Mouse (Mus musculus): Measurements from ENCODE around the gene Ift172. TPM values are rescaled to one million over a fixed set of nuclear protein-coding genes. Genes with fewer than 3 reads are reported as not detected.
A peak's percentile ranks its signal among the peaks of the same experiment; 100 is the strongest.

The Ift172 gene
- polyA plus RNA-seq, 1 experiment from 2014 or later, result 27.2 TPM

DNA sequence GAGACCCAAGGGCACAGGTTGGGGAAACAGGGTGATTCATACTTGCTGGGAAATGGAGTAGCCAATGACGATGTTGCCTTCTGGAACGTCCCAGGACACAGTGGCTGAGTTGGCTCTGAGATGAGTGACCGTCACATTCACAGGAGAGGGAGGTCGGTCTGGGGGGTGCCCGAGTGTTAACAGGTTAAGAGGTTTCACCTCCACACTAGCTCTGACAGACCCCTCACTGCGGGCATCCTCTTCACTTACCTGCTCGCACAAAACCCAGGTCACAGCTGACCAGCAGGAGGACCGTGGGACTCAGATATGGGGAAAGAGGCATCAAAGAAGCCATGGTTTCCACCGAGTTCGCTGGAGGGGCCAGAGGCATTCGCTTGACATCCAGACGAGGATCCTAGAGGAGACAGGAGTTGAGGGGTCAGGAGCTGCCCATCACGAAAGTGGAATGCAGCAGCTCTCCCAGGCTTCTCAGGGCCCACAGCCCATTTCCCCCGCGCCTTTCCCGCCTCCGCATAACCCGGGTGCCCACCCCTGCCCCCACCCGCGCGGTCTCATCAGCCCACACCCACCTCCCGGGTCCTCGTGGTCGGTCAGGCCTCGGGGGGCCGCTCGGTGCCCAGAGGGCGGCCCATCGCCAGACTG lies 4.2 kb upstream of the Ift172 start:
- ATAC-seq (ENCODE audit: insufficient read depth, low FRiP score, low read depth), result peak; percentile 11; the same call in 1 of the 2 replicates

DNA sequence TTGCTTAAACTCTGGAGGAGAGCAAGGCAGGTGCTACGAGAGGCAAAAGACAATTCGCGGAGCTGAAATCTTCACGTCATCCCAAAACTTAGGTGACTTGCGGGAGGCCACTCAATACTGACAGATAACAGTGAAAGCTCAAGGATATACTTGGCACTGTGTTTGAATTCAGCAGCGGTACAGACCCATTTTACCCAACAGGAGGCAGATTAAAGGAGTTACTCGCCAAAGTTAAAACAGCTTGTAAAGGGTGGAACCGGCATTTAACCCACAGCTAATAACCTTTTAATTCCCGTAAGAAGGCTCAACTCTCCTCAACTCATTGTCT lies 409 bp upstream of the Ift172 start:
- 4% methylated on average over 9 of the region's 9 CpGs for WGBS
- no peaks in the 10 kb centered on the region for H3K36me3 ChIP-seq

More for the DNA sequence above, 4.2 kb upstream of the Ift172 start:
- H3K9me3 ChIP-seq, result no peaks in the 10 kb centered on the region
- H3K36me3 ChIP-seq, result no peaks in the 10 kb centered on the region
- H3K9ac ChIP-seq, result peak overlapping the region; percentile 70
- H3K4me3 ChIP-seq (replicated peaks), result peak overlapping the region; percentile 77
- peak overlapping the region; percentile 23; the same call in 1 of the 2 replicates for H3K27ac ChIP-seq
- WGBS, result 7% methylated on average over 29 of the region's 29 CpGs
- peaks cover 9% of the 10 kb centered on the region; the same call in 1 of the 2 replicates for H3K4me1 ChIP-seq
- peak overlapping the region; percentile 87 for H3K4me2 ChIP-seq
- no peaks in the 10 kb centered on the region for H3K27me3 ChIP-seq (replicated peaks)

DNA sequence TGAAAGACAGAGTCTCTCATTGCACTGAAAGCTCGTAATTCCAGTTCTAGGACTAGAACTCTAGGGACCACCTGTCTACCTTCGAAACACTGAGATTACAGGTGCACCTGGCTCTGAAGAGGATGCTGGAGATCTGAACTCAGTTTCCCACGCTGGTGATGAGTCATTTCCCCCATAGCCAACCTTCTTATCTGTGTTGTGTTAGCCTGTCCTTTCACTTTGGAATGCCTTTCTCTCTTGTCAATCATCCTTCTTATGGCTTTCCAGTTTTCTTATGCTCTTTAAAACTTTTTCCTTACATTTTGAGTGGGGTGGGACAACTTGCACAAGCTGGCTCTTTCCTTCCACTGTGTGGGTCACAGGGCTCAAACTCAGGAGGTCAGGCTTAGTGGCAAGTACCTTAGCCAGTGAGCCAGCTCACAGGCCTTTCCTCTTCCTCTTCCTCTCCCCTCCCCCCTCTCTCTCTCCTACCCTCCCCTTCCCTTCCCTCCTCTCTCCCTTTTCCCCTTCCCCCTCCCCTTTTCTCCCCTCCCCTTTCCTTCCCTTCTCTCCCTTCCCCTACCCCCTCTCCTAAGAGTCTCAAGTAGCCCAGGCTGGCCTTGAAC lies 1.2 kb downstream of the Ift172 start:
- no peaks in the 10 kb centered on the region for H3K9me3 ChIP-seq
- H3K9ac ChIP-seq, result no peak overlapping the region
- 65% methylated on average over 3 of the region's 3 CpGs for WGBS
- peak overlapping the region; percentile 84; the same call in 1 of the 2 replicates for H3K4me2 ChIP-seq
- H3K4me3 ChIP-seq (replicated peaks), result no peak overlapping the region
- H3K36me3 ChIP-seq, result peaks cover 11% of the 10 kb centered on the region; the same call in 1 of the 2 replicates
- no peak for ATAC-seq (ENCODE audit: insufficient read depth, low FRiP score, low read depth)
- no peak overlapping the region for H3K27ac ChIP-seq
- peaks cover 8% of the 10 kb centered on the region; the same call in 1 of the 2 replicates for H3K4me1 ChIP-seq
- no peaks in the 10 kb centered on the region for H3K27me3 ChIP-seq (replicated peaks)

More for the DNA sequence above, 409 bp upstream of the Ift172 start:
- Histone ChIP-seq H3K4me2 (peak overlapping the region; percentile 84), H3K9me3 (no peaks in the 10 kb centered on the region), H3K4me3 (replicated peaks) (peak overlapping the region; percentile 62), H3K9ac (no peak overlapping the region; the same call in 1 of the 2 replicates), H3K4me1 (peaks cover 15% of the 10 kb centered on the region; the same call in 1 of the 2 replicates), H3K27me3 (replicated peaks) (no peaks in the 10 kb centered on the region), H3K27ac (peak overlapping the region; percentile 82)
- ATAC-seq (ENCODE audit: insufficient read depth, low FRiP score, low read depth), result no peak

DNA sequence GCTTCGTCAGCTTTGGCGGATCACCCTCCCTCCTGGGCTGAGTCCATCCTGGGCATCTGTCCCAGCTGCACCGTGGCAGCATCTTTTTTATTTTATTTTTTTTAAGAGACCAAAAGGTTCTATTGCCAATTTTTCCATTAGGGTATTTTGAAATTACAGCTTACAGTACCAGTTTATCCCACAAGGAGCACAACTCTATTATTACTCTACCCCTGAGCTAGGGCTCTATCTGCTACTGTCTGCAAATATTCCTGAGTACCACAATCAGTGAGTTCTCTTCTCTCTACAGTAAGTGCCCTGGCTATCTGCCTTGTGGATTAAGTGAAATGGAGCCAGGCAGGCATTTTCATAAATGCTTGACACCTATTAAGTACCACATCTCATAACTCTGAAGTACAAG lies 2.3 kb downstream of the Ift172 start:
- WGBS, result 65% methylated on average over 3 of the region's 3 CpGs
- no peak overlapping the region for H3K9ac ChIP-seq

DNA sequence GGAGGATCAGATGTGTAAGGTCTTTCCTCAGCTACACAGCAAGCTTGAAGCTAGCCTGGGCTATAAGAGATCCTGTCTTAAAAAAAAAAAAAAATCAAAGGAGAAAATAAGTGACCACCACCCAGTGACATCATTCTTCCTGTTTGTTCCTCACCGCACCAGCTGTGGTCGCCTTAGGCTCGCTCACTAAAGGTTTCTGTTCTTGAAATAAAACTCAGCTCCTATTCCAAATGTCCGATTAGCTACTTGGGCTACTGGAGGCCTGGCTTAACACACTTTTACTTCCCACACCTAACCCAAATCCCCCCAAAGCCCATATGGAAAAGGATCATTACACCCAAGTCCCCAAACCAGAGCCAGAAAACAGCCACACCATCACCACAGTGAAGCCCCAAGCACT lies 2.7 kb downstream of the Ift172 start:
- Histone ChIP-seq H3K9ac (no peak overlapping the region), H3K27me3 (replicated peaks) (no peaks in the 10 kb centered on the region), H3K4me1 (peaks cover 8% of the 10 kb centered on the region; the same call in 1 of the 2 replicates), H3K9me3 (no peaks in the 10 kb centered on the region), H3K4me3 (replicated peaks) (no peak overlapping the region), H3K4me2 (no peak overlapping the region), H3K27ac (no peak overlapping the region), H3K36me3 (peaks cover 11% of the 10 kb centered on the region; the same call in 1 of the 2 replicates)
- no peak for ATAC-seq (ENCODE audit: insufficient read depth, low FRiP score, low read depth)
- 79% methylated on average over 4 of the region's 4 CpGs for WGBS

More for the DNA sequence above, 2.3 kb downstream of the Ift172 start:
- H3K27me3 ChIP-seq (replicated peaks), result no peaks in the 10 kb centered on the region
- no peak overlapping the region for H3K4me3 ChIP-seq (replicated peaks)
- H3K36me3 ChIP-seq, result peaks cover 11% of the 10 kb centered on the region; the same call in 1 of the 2 replicates
- no peak for ATAC-seq (ENCODE audit: insufficient read depth, low FRiP score, low read depth)
- no peak overlapping the region for H3K27ac ChIP-seq
- H3K4me1 ChIP-seq, result peaks cover 8% of the 10 kb centered on the region; the same call in 1 of the 2 replicates
- no peaks in the 10 kb centered on the region for H3K9me3 ChIP-seq
- H3K4me2 ChIP-seq, result no peak overlapping the region

DNA sequence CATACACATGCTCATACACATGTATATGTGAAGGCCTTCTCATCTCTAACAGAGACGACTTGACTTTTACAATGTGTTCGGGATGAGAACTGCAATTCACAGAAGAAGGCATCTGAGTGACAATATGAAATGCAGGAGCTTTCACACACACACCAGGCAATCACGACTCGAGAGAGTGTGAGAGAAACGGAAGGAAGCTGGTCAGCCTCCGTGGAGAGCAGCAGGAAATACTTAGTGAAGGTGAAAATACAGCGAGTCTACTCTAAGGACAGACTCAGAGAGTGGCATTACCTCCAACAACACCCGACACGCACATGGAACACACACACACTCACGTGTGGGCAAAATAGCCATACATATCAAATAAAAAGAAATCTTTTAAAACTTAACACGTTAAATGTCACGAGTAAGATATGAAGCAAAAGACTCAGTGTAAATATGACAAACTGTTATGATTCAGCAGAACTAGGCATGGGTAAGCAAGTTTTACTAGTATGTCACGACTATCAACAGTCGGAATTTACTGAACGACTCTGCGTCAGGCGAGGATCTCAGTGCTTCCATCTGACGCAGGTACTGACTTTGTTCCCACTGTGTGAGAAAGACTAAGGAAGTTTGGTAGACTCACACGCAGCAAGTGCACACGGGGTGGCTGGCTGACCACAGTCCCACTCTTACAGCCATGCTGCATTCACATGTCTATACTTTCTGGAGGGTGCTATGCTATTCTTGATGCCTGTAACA lies 11.5 kb downstream of the Ift172 start:
- peaks cover 31% of the 10 kb centered on the region for H3K36me3 ChIP-seq
- ATAC-seq (ENCODE audit: insufficient read depth, low FRiP score, low read depth), result no peak
- no peaks in the 10 kb centered on the region for H3K27me3 ChIP-seq (replicated peaks)
- H3K27ac ChIP-seq, result no peak overlapping the region
- no peak overlapping the region for H3K4me3 ChIP-seq (replicated peaks)
- H3K4me2 ChIP-seq, result no peak overlapping the region
- no peaks in the 10 kb centered on the region for H3K9me3 ChIP-seq
- no peaks in the 10 kb centered on the region for H3K4me1 ChIP-seq
- H3K9ac ChIP-seq, result no peak overlapping the region
- 85% methylated on average over 20 of the region's 20 CpGs for WGBS

DNA sequence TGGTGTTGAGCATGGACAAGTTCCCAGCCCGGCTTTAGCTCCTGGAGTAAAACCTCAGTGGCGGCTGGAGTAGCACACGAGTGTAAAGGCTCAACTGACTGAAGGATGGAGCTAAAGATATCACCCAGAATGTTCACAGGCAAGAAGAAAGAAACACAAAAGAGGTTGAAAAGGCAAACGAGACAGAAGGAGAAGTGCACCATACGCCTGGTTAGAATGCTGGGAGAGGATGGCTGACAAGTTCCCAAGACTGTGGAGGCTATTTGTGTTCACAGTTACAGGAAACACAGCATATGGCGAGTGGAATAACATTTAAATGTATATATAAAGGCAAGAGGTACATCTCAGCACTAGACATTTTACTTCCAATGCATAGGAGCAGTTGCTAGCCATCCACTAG lies 17.9 kb downstream of the Ift172 start:
- WGBS, result 82% methylated on average over 6 of the region's 6 CpGs
- no peak for ATAC-seq (ENCODE audit: insufficient read depth, low FRiP score, low read depth)
- no peaks in the 10 kb centered on the region for H3K9me3 ChIP-seq
- H3K4me2 ChIP-seq, result no peak overlapping the region
- H3K4me1 ChIP-seq, result no peaks in the 10 kb centered on the region
- no peak overlapping the region for H3K9ac ChIP-seq
- peaks cover 20% of the 10 kb centered on the region for H3K36me3 ChIP-seq
- H3K27me3 ChIP-seq (replicated peaks), result no peaks in the 10 kb centered on the region
- no peak overlapping the region for H3K4me3 ChIP-seq (replicated peaks)
- H3K27ac ChIP-seq, result no peak overlapping the region

DNA sequence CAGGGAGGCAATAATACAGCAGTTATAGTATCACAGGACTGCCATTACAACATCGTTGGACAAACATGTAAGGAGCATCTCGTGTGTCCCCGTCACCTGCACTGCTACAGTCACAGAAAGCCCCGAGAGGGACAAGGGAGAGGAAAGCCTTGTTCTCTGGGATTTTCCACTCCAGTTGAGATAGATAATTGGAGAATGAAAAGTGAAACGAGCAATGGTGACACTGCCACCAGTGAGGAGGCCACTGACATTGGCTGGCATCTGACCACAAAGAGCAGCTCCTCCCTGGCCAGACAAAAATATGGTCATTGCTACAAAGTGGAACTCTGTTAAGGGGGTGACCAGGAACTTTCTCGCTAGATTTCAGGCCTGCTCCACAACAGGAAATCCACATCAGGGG lies 23.2 kb downstream of the Ift172 start:
- H3K4me1 ChIP-seq, result no peaks in the 10 kb centered on the region
- no peak overlapping the region for H3K9ac ChIP-seq
- no peaks in the 10 kb centered on the region for H3K9me3 ChIP-seq
- H3K27me3 ChIP-seq (replicated peaks), result no peaks in the 10 kb centered on the region
- WGBS, result 92% methylated on average over 6 of the region's 6 CpGs
- no peak overlapping the region for H3K4me2 ChIP-seq
- no peak for ATAC-seq (ENCODE audit: insufficient read depth, low FRiP score, low read depth)
- H3K4me3 ChIP-seq (replicated peaks), result no peak overlapping the region
- H3K36me3 ChIP-seq, result peaks cover 39% of the 10 kb centered on the region
- no peak overlapping the region for H3K27ac ChIP-seq

DNA sequence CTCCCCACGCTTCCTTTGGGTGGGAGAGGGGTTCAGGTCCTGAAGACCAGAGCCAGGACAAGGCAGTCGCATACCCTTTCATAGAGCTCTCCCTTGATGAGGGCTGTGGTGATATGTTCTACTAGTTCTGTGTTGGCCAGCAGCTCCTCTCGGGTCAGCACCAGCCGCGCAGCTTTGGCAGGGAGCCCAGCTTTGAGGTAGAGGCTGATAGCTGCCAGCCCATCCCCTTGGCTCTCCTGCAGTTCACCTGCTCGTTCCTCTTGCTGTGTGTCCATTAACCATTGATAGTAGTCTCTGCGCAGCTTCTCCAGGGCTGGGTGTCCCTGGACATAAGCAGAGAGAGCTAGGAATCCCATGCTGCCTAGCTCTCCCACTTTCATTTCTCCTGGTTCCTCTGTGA lies 24.8 kb downstream of the Ift172 start:
- 90% methylated on average over 7 of the region's 7 CpGs for WGBS
- Histone ChIP-seq H3K4me3 (replicated peaks) (no peak overlapping the region), H3K36me3 (peaks cover 36% of the 10 kb centered on the region), H3K4me2 (no peak overlapping the region), H3K9ac (no peak overlapping the region), H3K27ac (no peak overlapping the region), H3K4me1 (no peaks in the 10 kb centered on the region), H3K27me3 (replicated peaks) (no peaks in the 10 kb centered on the region), H3K9me3 (no peaks in the 10 kb centered on the region)
- no peak; the same call in 1 of the 2 replicates for ATAC-seq (ENCODE audit: insufficient read depth, low FRiP score, low read depth)

DNA sequence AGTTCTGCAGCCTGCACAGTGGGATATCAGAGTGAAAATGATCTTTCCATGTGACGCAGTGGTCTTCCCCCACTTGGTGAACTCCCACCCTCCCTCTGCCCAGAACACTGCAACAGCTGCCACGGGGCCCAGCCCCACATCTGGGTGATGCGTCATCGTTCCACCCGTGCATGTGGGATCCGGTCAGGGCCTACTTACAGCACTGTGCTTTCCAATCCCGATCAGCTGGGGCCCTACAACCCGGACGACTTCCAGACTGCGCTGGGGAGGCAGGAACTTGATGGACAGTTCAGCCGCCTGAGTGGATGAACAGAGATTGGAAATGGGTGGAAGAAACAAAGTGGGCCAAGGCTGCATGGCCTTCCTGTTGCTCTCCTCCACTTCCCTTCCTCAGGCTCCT lies 33.3 kb downstream of the Ift172 start:
- no peak overlapping the region for H3K4me3 ChIP-seq (replicated peaks)
- no peak for ATAC-seq (ENCODE audit: insufficient read depth, low FRiP score, low read depth)
- H3K4me1 ChIP-seq, result 0 out of 2 replicates have a peak, but pooled peaks cover 10% of the 10 kb centered on the region
- no peaks in the 10 kb centered on the region for H3K9me3 ChIP-seq
- 81% methylated on average over 11 of the region's 11 CpGs for WGBS
- peaks cover 18% of the 10 kb centered on the region; the same call in 1 of the 2 replicates for H3K36me3 ChIP-seq
- no peak overlapping the region for H3K9ac ChIP-seq
- no peak overlapping the region for H3K27ac ChIP-seq
- no peak overlapping the region for H3K4me2 ChIP-seq
- H3K27me3 ChIP-seq (replicated peaks), result no peaks in the 10 kb centered on the region

DNA sequence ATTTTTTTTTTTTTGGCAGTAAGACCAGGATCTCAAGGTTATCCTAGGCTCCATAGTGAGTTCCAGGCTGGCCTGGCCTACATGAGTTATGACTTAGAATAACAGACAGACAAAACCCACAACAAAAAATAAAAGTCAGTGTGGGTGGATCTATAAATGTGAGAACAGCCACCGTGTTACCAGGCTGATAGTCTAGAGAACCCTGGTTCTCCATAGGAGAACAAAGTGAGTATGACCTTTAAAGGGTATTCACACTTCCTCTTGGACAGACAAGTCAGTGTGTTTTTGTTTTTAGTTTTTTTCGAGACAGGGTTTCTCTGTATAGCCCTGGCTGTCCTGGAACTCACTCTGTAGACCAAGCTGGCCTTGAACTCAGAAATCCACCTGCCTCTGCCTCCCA lies 34.9 kb downstream of the Ift172 start:
- no peaks in the 10 kb centered on the region for H3K27me3 ChIP-seq (replicated peaks)
- no peak for ATAC-seq (ENCODE audit: insufficient read depth, low FRiP score, low read depth)
- 83% methylated on average over 2 of the region's 2 CpGs for WGBS
- no peak overlapping the region for H3K27ac ChIP-seq
- no peaks in the 10 kb centered on the region for H3K9me3 ChIP-seq
- H3K36me3 ChIP-seq, result peaks cover 23% of the 10 kb centered on the region
- H3K9ac ChIP-seq, result no peak overlapping the region
- no peak overlapping the region for H3K4me3 ChIP-seq (replicated peaks)
- no peak overlapping the region for H3K4me2 ChIP-seq
- H3K4me1 ChIP-seq, result peaks cover 15% of the 10 kb centered on the region

DNA sequence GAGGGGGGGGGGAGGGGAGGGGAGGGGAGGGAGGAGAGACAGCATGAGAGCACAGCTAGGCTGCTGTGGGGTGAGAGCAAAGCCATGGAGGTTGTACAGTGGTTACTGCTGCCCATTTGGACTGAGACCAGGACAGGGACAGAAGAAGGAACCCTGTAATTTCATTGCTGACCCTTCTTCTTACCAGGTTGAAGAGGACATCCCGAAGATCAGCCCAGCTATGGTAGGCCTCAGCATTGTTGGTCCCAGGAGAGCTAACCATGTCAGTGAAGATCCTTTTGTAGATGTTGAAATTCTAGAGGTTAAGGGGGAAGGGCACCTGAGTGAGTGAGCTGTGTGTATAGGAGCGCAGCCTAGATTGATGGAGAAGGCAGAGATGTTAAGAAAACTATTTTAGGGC lies 35.5 kb downstream of the Ift172 start:
- Histone ChIP-seq H3K4me2 (no peak overlapping the region), H3K27ac (no peak overlapping the region), H3K4me3 (replicated peaks) (no peak overlapping the region), H3K27me3 (replicated peaks) (no peaks in the 10 kb centered on the region), H3K9ac (no peak overlapping the region), H3K9me3 (no peaks in the 10 kb centered on the region), H3K4me1 (peaks cover 16% of the 10 kb centered on the region), H3K36me3 (peaks cover 28% of the 10 kb centered on the region)
- ATAC-seq (ENCODE audit: insufficient read depth, low FRiP score, low read depth), result no peak
- WGBS, result 91% methylated on average over 2 of the region's 2 CpGs
